In the genomic region with DNA sequence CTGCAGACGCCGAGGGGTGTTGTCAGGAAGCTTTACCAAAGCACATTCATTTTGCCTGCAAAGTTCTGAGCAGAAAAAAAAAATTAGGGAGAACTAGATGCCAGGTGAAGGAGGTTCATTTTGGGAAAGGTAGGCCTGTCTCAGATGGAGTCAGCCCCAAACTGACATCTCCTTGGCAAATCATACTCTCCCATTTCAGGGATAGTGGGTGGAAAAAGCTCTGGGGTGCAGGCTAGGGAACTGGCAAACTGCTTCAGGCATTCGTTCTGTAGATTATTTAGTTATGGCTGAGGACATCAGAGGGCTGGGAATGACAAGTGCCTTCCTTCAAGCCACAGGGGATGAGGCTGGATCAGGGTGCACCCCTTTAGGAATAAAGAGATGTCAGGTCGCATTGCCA, we compare ENCODE assay signal across 21 mouse cellular contexts. TPM values are rescaled to one million over a fixed set of nuclear protein-coding genes. Genes with fewer than 3 reads are reported as not detected.
DNase-seq lines count a peak whose midpoint lies in the region; TF ChIP-seq lines count a peak whose summit lies in the region.
"Had no signal": no experiment of that assay in that cellular context is flagged by ENCODE, and none has a peak within 500 bp of the region (broad histone marks: within the 10 kb centered on the region; RNA-seq: fewer than 3 reads in every experiment).

No protein-coding gene starts in this region.

- no peak for DNase-seq in left cerebral cortex, adult 2 months (ENCODE audit: extremely low spot score in 1 of 2, low spot score in 2 of 2)
- no peak for DNase-seq in left cerebral cortex, postnatal 14 days (ENCODE audit: low spot score in 2 of 2)
- DNase-seq in right cerebral cortex, adult 18-20 months, result peak; percentile 33
- DNase-seq in right cerebral cortex, postnatal 14 days, result no peak
- peak; percentile 57 for DNase-seq in brain, adult 2 months (ENCODE audit: low read depth, low spot score)
- DNase-seq in lung, postnatal 4 days, result no peak
- DNase-seq: adrenal gland, adult 8-10 months; adrenal gland, postnatal 14 days; adrenal gland, postnatal 36 days; cerebellum, adult 11 months; cerebellum, adult 18-20 months; cerebellum, adult 8-10 months; cerebellum, adult 9-11 months; cerebellum, postnatal 14 days; cerebellum, postnatal 36 days; embryo, embryonic 11 days had no signal

- intact Hi-C loops in left cerebral cortex, adult 2 months (cut with DNase I), result no loop called here
- intact Hi-C loops in left cerebral cortex, postnatal 14 days (cut with DNase I), result no loop called here

- no peak for TF ChIP-seq CTCF in left cerebral cortex, adult 2 months (IDR thresholded peaks at IDR 0.05)

- no peak overlapping the region for H3K4me3 ChIP-seq in left cerebral cortex, adult 2 months
- H3K4me3 ChIP-seq: embryonic facial prominence, embryonic 13.5 days; embryonic facial prominence, embryonic 15.5 days; erythroblast, embryonic 14.5 days; forebrain, embryonic 10.5 days; forebrain, embryonic 12.5 days had no signal

- H3K27ac ChIP-seq in left cerebral cortex, adult 2 months, result peak overlapping the region; percentile 51; the same call in 1 of the 2 replicates
- H3K27ac ChIP-seq: embryonic facial prominence, embryonic 13.5 days; embryonic facial prominence, embryonic 15.5 days; forebrain, embryonic 10.5 days; forebrain, embryonic 12.5 days had no signal

RNA-seq across cellular contexts. Expression of gene Hlf, which starts 58.0 kb away (rescaled TPM):
- 100 to 1,000 TPM; 138 to 143 TPM for total RNA-seq in left cerebral cortex, adult 2 months (2021)
- total RNA-seq in left cerebral cortex, postnatal 14 days (2021), result 10 to 100 TPM; 82.2 to 96.9 TPM

Comparison
In these comparisons a context has a peak if more than half of its experiments do, and no peak if none do; other contexts are left out.
1. DNase-seq: peak in right cerebral cortex, adult 18-20 months (single experiment) and brain, adult 2 months (single experiment); none in left cerebral cortex, adult 2 months (0 of 2), left cerebral cortex, postnatal 14 days (0 of 2), right cerebral cortex, postnatal 14 days (single experiment) and lung, postnatal 4 days (0 of 2).